Mouse (Mus musculus) testis, adult 2 months (tissue): ENCODE measurements at regions not wholly inside any gene's neighbourhood (a gene's known extent, or its start where the extent isn't known, plus 50 kb on each side); places are given as distances from the start of the nearest gene placed in this dataset.

Source experiments
- CTCF ChIP-seq: fragments of 200-500 bp; IDR thresholded peaks from 2 replicates; pipeline ENCODE4 v1.5.1; 2012; ENCODE audit warnings: low read depth, mild to moderate bottlenecking, inconsistent platforms, low read length, moderate library complexity; ENCODE audit not compliant: control insufficient read depth, insufficient read depth, insufficient replicate concordance
- POLR2A ChIP-seq: fragments of 200-500 bp; IDR thresholded peaks from 2 replicates; pipeline ENCODE4 v1.6.1; 2012; ENCODE audit warnings: low read depth, mild to moderate bottlenecking, inconsistent platforms, low read length, moderate library complexity; ENCODE audit not compliant: control insufficient read depth

GRCm38 (mm10) chr14:71937157-71937485, 554.5 kb downstream of the Gm9195 start:
- TF ChIP-seq POLR2A (no peak), CTCF (no peak)
